Mouse (Mus musculus) left cerebral cortex, adult 2 months (tissue): ENCODE measurements around the gene Clip1. TPM values are rescaled to one million over a fixed set of nuclear protein-coding genes. Genes with fewer than 3 reads are reported as not detected.
A peak's percentile ranks its signal among the peaks of the same experiment; 100 is the strongest.

Experiments used
- DNase-seq, 2 experiments: peaks; one replicate each; pipeline ENCODE4 v3.0.0; 2021 to 2022; ENCODE audit warnings: low spot score in 2 of 2, mixed read lengths in 1 of 2; ENCODE audit errors: extremely low spot score in 1 of 2
- H3K27ac ChIP-seq: fragments of 200-600 bp; 2 replicates; pipeline ENCODE4 v1.8.1; 2022
- H3K4me3 ChIP-seq: fragments of 200-600 bp; 2 replicates; pipeline ENCODE4 v1.8.1; 2022
- CTCF ChIP-seq: fragments of 200-600 bp; IDR thresholded peaks from 2 replicates; pipeline ENCODE4 v1.8.1; 2022; ENCODE audit warnings: antibody characterized with exemption, mild to moderate bottlenecking, moderate library complexity
- intact Hi-C: fragments of 180-260 bp; cut with DNase I; formaldehyde crosslinking; loops from one replicate; pipeline ENCODE4 v1.15.1; 2025
- total RNA-seq, 2 experiments: library from RNA; stranded (reverse); gene quantifications; 2 replicates each; pipeline ENCODE4 v1.2.3; 2021

Clip1 gene
- total RNA-seq, 2 experiments from 2014 or later, result 139 TPM

DNA sequence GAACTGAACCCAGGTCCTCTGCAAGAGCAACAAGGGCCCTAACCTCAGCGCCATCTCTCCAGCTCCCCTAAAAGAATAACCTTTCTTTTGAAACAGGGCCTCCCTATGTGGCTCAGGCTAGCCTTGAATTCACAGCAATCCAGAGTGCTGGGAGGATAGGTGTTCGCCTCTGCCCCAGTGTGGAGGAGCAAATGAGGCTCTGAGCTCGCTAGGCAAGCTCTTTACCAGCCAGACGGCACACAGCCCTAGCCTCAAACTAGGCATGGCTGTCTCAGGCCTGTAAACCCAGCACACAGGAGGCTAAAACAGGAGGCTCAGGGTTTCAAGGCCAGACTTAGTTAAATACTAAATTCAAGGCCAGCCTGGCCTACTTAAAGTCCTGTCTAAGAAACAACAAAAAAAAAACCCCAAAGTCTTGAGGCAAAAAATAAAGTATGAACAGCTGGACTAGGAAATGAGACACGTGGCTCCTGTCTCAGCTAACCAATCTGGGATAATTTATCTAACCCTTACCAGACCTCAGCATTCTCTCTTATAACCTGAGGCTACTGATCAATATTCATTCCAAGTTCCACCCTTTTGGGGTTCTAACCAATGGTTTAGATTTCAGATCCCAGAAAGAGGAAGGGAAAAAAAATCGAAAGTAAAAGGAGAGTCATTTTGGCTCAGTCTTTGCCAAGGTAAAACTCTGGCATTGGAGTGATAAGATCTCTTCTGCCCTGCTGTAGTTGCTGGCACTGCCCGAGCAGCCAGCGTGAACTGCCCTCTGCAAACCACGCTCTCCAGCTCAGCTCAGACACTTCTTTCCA lies 14.2 kb downstream of the Clip1 start:
- TF ChIP-seq CTCF, result no peak
- H3K4me3 ChIP-seq, result no peak overlapping the region
- intact Hi-C loops, result no loop called here
- DNase-seq, result no peak
- H3K27ac ChIP-seq, result peak overlapping the region; percentile 76

DNA sequence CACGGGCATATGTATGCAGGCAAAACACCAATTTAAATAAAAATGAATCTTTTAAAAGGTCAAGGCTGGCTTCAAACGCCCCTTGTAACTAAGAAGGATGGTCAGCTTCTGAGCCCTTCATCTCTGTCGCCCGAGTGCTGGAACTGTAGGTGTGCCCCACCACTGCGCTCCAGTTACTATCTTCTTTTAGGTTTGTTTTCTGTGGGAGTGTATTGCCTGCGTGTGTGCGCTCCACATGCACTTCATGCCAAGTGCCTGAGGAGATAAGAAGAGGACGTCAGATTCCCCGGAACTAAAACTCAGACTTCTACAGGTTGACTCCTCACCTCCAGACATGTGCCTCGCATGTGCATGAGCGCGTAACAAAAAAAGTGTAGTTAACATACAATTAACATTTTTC lies 16.5 kb downstream of the Clip1 start:
- H3K4me3 ChIP-seq, result no peak overlapping the region
- intact Hi-C loops, result no loop called here
- TF ChIP-seq CTCF, result no peak
- DNase-seq, result no peak
- no peak overlapping the region for H3K27ac ChIP-seq

GRCm38 (mm10) chr5:123665956-123666355 lies 18.5 kb downstream of the Clip1 start:
- Histone ChIP-seq H3K27ac (no peak overlapping the region), H3K4me3 (no peak overlapping the region)
- no peak for TF ChIP-seq CTCF
- intact Hi-C loops, result no loop called here
- DNase-seq, result no peak

DNA sequence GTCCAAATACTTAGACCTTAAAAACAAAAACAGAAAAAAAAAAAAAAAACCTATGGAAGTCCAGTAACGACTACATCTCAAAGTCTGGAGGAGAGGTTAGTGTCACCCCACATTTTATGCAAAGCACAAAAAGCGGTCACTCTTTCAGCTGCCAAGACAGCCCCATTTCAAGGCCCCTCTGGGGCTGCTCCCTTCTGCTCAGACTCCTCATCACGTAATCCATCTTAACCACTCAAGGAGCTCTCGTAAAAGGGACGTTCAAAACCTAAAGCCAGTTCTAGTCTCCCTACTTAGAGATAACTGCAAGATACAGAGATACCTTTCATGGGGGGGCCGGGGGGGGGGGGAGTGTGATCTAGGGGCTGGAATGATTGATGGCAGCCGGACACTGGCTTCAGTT lies 20.1 kb downstream of the Clip1 start:
- no peak for TF ChIP-seq CTCF
- Histone ChIP-seq H3K27ac (no peak overlapping the region), H3K4me3 (no peak overlapping the region)
- intact Hi-C loops, result no loop called here
- DNase-seq, result no peak

- Histone ChIP-seq H3K27ac (peak overlapping the region; percentile 84), H3K4me3 (no peak overlapping the region)
- TF ChIP-seq CTCF, result no peak
- intact Hi-C loops, result no loop called here
- no peak for DNase-seq
These were observed 22.4 kb downstream of the Clip1 start for GRCm38 (mm10) chr5:123662059-123662458.

DNA sequence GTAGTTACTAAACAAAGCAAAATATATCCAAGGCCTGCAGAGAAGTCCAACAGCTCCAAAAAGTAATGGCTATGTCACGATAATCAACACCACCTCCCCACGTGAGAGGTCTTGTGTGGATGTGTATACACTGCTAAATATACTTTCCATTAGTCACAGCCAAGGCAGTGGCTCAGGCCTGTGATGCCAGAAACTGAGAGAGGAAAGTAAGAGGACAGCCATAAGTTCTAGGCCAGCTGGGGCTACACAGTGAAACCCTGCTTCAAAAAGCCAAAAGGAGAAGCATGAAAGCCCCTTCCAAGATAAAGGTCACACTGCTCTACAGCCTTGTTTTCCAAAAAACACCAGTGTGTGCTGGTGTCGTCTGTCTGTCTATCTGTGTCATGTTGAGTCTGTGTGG lies 22.8 kb downstream of the Clip1 start:
- H3K4me3 ChIP-seq, result no peak overlapping the region
- intact Hi-C loops, result no loop called here
- DNase-seq, result no peak
- TF ChIP-seq CTCF, result no peak
- peak overlapping the region; percentile 84 for H3K27ac ChIP-seq

GRCm38 (mm10) chr5:123657651-123658050 lies 26.8 kb downstream of the Clip1 start:
- Histone ChIP-seq H3K27ac (no peak overlapping the region), H3K4me3 (no peak overlapping the region)
- DNase-seq, result no peak
- no peak for TF ChIP-seq CTCF
- intact Hi-C loops, result no loop called here

DNA sequence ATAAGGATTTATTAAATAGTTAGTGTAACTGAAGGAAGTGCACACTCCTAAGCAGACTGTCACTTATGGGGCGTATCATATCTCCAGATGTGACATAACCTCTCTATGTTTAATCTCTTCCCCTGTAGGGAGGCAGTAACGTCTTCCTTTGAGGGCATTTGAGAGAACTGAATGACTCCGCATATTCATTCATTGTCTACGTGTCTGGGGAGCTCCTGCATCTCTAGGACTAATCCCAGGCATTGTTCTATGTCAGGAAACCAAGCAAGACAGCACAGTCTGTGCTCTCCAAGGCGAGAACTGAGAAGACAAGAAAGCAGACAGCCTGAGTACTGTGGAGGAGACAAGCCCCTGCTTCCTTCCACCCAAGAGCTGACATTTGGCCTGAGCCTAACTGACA lies 29.5 kb downstream of the Clip1 start:
- H3K4me3 ChIP-seq, result no peak overlapping the region
- DNase-seq, result no peak
- TF ChIP-seq CTCF, result no peak
- H3K27ac ChIP-seq, result no peak overlapping the region
- intact Hi-C loops, result no loop called here

DNA sequence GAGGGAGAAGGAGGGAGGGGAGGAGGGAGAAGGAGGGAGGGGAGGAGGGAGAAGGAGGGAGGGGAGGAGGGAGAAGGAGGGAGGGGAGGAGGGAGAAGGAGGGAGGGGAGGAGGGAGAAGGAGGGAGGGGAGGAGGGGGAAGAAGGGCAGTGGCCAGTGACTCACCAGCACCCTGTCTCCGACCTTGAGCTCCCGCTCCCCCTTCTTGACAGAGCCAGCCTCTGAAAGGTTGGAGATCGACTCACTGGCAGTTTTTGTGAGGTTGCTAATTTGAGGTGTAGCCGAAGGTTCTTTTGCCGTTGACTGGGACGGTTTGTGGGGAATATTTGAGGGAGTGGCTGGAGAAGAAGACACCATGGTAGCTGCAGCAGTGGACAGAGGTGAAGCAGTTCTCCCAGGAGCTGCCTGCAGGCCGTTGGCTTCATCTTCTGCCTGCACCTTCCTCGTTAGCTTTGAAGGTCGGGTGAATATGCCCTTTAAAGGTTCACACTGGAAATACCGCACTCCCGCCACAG lies 31.1 kb downstream of the Clip1 start:
- Histone ChIP-seq H3K4me3 (no peak overlapping the region), H3K27ac (no peak overlapping the region)
- no peak for TF ChIP-seq CTCF
- no peak for DNase-seq
- intact Hi-C loops, result no loop called here

DNA sequence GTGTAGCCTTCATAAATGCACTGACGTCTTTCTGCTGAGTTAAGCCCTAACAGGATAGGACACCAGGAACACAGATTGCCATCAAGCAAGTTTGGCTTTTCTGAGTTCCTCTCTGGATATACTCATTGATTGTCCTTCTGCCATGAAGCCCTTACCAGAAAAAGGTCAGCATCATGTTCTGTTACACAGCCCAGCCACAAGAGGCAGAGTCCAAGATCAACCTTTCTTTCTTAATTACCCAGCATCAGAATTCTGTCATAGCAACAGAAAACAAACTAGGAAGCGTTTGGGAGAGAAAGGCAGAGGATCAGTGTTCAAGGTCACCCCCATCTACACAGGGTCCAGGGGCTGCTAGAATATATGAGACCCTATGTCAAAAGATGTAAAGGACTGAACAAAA lies 33.6 kb downstream of the Clip1 start:
- Histone ChIP-seq H3K27ac (no peak overlapping the region), H3K4me3 (no peak overlapping the region)
- no peak for DNase-seq
- intact Hi-C loops, result no loop called here
- TF ChIP-seq CTCF, result peak; percentile 28

GRCm38 (mm10) chr5:123642401-123642800 lies 42.0 kb downstream of the Clip1 start:
- Histone ChIP-seq H3K4me3 (no peak overlapping the region), H3K27ac (no peak overlapping the region)
- intact Hi-C loops, result no loop called here
- no peak for TF ChIP-seq CTCF
- no peak for DNase-seq

DNA sequence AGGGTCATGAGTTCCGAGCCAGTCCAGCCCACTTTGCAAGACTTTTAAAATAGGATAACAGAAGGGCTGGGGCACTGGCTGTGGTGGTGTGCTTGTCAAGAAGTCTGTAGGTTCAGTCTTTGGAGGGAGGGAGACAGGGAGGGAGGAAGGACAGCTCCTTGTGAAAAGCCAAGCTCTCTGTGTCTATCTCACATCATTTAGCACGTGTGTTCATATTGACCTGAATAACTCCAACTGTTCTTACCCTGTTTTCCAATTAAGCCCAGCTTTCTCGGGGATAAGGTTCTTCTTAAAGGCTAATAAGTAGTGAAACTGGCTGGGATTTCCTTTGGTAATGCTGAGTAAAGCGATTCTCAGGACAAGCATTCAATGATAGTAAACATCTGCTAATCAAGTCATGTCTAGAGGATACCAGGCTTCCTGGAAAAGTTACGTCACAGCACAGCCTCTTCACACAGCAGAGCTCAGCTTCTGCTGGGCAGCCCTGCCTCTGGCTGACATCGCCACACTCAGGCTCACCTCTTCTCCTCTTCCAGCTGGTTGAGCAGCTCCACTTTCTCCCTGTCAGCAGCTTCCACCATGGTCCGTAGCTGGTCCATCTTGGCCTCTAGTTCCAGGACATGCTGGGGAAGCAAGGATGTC lies 43.0 kb downstream of the Clip1 start:
- Histone ChIP-seq H3K4me3 (no peak overlapping the region), H3K27ac (no peak overlapping the region)
- intact Hi-C loops, result no loop called here
- no peak for DNase-seq
- no peak for TF ChIP-seq CTCF
